Mouse (Mus musculus): ENCODE results near the gene Zranb1. TPM values are rescaled to one million over a fixed set of nuclear protein-coding genes. Genes with fewer than 3 reads are reported as not detected.

The Zranb1 gene
- polyA plus RNA-seq, 1 experiment from 2014 or later: 20.3 TPM

DNA sequence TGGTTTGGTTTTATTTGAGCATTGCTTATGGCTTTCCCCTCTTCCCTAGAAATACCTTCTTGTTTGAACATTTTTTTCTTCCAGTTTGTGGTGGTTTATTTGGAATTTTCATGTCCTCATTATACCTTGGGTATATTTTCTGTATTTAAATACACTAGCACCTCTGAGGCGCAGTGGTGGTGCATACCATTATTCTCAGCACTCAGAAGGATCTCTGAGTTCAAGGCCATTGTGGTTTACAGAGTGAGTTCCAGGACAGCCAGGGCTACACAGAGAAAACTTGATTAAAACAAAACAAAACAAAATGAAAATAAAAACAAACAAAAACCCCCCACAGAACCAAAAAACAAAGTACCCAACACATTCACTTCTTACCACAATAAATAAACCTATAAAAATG, 2.4 kb downstream of the Zranb1 start:
- Histone ChIP-seq H3K9me3 (no peaks in the 10 kb centered on the region), H3K27ac (replicated peaks) (no peak overlapping the region), H3K36me3 (no peaks in the 10 kb centered on the region), H3K4me1 (replicated peaks) (peaks cover 29% of the 10 kb centered on the region), H3K4me3 (no peak overlapping the region), H3K27me3 (no peaks in the 10 kb centered on the region), H3K9ac (no peak overlapping the region), H3K4me2 (no peak overlapping the region)
- 88% methylated on average over 1 of the region's 1 CpGs for WGBS
- no peak for ATAC-seq (ENCODE audit: low FRiP score, low read depth)

DNA sequence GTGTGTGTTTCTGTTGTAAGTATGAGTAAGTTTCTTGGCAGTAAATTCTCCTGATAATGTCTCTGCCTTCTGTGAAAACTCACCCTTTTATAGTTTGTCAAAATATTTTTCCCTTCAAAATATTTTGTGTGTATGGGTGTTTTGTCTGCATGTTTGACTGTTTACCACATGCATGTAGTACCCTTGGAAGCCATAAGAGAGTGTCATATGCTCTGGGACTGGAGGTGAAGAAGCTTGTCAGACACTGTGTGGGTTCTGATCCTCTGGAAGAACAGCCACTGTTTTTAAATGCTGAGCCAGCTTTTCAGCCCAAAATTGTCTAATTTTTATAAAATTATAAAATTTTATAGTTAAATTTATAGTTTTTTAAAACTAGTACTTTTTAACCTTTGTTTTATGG, 3.8 kb downstream of the Zranb1 start:
- Histone ChIP-seq H3K27ac (replicated peaks) (no peak overlapping the region), H3K4me3 (no peak overlapping the region), H3K9me3 (no peaks in the 10 kb centered on the region), H3K4me1 (replicated peaks) (peaks cover 27% of the 10 kb centered on the region), H3K4me2 (no peak overlapping the region), H3K36me3 (no peaks in the 10 kb centered on the region), H3K9ac (no peak overlapping the region), H3K27me3 (no peaks in the 10 kb centered on the region)
- no peak for ATAC-seq (ENCODE audit: low FRiP score, low read depth)

DNA sequence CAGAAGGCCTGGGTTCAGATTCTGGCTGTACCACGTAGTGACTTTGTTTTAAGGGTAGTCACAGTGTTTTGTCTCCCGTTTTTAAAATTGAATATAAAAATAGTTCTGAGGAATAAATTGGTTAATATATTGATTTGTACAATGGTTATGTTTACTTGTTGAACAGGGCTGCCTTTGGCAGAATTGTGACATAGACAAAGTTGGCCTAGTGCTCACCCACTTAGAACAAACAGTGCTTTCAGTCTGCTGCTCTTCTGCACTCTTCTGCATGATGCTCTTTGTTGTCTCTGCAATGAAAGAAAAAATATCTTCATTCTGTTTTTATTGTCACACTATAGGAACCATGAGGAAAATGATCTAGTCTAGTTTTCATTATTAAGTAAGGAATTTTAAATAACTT, 8.2 kb downstream of the Zranb1 start:
- no peaks in the 10 kb centered on the region for H3K9me3 ChIP-seq
- H3K27me3 ChIP-seq: no peaks in the 10 kb centered on the region
- no peak overlapping the region for H3K9ac ChIP-seq
- no peak overlapping the region for H3K4me2 ChIP-seq
- H3K4me1 ChIP-seq (replicated peaks): peaks cover 5% of the 10 kb centered on the region; the same call in 1 of the 2 replicates
- WGBS: 79% methylated on average over 2 of the region's 2 CpGs
- H3K36me3 ChIP-seq: no peaks in the 10 kb centered on the region
- H3K27ac ChIP-seq (replicated peaks): no peak overlapping the region
- no peak for ATAC-seq (ENCODE audit: low FRiP score, low read depth)
- H3K4me3 ChIP-seq: no peak overlapping the region

DNA sequence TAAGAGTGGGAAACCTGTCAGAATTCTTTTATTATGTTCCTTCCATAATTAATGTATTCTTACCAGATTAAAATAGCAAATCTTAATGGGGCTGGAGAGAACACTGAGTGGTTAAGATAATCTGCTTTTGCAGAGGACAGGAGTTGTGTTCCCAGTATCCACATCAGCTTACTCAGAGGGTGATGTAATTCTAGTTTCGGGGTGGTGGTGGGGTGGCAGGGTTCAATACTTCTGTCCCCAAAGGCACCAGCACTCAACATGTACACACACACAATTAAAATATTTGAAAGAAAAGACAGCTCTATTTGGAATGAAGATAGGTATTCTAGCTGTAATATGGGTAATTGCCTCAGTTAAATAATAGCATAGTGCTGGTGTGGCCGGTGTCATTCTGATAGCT, 9.6 kb downstream of the Zranb1 start:
- Histone ChIP-seq H3K4me2 (no peak overlapping the region), H3K9ac (no peak overlapping the region), H3K36me3 (no peaks in the 10 kb centered on the region), H3K27me3 (no peaks in the 10 kb centered on the region), H3K4me3 (no peak overlapping the region), H3K4me1 (replicated peaks) (no peaks in the 10 kb centered on the region), H3K9me3 (no peaks in the 10 kb centered on the region), H3K27ac (replicated peaks) (no peak overlapping the region)
- ATAC-seq (ENCODE audit: low FRiP score, low read depth): no peak
- 93% methylated on average over 2 of the region's 2 CpGs for WGBS

DNA sequence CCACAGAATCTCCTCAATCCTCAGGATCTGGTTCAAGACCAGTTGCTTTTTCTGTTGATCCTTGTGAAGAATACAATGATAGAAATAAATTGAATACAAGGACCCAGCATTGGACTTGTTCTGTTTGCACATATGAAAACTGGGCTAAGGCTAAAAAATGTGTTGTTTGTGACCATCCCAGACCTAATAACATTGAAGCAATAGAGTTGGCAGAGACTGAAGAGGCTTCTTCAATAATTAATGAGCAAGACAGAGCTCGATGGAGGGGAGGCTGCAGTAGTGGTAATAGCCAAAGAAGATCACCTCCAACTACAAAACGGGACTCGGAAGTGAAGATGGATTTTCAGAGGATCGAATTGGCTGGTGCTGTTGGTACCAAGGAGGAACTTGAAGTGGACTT, 19.0 kb downstream of the Zranb1 start:
- Histone ChIP-seq H3K36me3 (no peaks in the 10 kb centered on the region), H3K9me3 (no peaks in the 10 kb centered on the region), H3K4me3 (no peak overlapping the region), H3K27ac (replicated peaks) (no peak overlapping the region), H3K4me1 (replicated peaks) (no peaks in the 10 kb centered on the region), H3K9ac (no peak overlapping the region), H3K4me2 (no peak overlapping the region), H3K27me3 (no peaks in the 10 kb centered on the region)
- no peak for ATAC-seq (ENCODE audit: low FRiP score, low read depth)
- 78% methylated on average over 4 of the region's 4 CpGs for WGBS

DNA sequence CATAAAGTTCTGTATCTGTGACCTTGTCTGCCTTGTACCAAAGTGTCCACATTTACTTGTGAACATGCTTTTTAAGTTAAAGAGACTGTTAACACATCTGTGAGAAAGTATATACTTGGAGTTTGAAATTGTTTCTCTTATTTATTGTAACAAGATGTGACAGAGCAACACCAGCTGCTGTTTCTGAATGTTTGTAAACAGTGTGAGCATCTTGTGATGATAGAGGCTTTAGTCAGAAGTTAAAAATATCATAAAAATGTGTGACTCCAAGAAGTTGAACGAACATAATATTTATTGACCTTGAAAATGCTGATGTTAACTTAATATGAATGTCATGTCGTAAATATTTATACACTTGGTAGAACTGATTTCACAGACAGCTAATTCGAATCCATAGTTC, 19.7 kb downstream of the Zranb1 start:
- Histone ChIP-seq H3K4me2 (no peak overlapping the region), H3K9ac (no peak overlapping the region), H3K4me1 (replicated peaks) (no peaks in the 10 kb centered on the region), H3K27ac (replicated peaks) (no peak overlapping the region), H3K36me3 (no peaks in the 10 kb centered on the region), H3K4me3 (no peak overlapping the region), H3K9me3 (no peaks in the 10 kb centered on the region), H3K27me3 (no peaks in the 10 kb centered on the region)
- no peak for ATAC-seq (ENCODE audit: low FRiP score, low read depth)
- WGBS: 96% methylated on average over 3 of the region's 3 CpGs

DNA sequence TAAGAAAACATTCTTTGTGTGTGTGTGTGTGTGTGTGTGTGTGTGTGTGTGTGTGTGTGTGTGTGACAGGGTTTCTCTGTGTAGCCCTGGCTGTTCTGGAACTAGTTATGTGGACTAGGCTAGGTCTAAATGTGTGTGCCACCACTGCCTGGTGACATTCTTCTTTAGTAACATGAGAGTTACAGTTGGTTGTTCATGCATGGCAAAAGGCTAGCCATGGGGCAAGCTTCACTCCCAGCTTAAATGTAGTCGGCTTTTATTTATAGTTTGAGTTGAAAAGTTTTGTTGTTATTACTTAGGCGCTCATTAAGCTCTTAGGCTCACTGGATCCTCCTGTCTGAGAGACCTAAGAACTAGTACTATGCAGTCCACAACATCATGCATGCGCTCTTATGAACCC, 33.5 kb downstream of the Zranb1 start:
- H3K4me3 ChIP-seq: no peak overlapping the region
- no peaks in the 10 kb centered on the region for H3K27me3 ChIP-seq
- H3K36me3 ChIP-seq: peaks cover 7% of the 10 kb centered on the region
- no peaks in the 10 kb centered on the region for H3K9me3 ChIP-seq
- no peaks in the 10 kb centered on the region for H3K4me1 ChIP-seq (replicated peaks)
- no peak overlapping the region for H3K4me2 ChIP-seq
- 93% methylated on average over 3 of the region's 3 CpGs for WGBS
- ATAC-seq (ENCODE audit: low FRiP score, low read depth): no peak
- H3K27ac ChIP-seq (replicated peaks): no peak overlapping the region
- no peak overlapping the region for H3K9ac ChIP-seq

DNA sequence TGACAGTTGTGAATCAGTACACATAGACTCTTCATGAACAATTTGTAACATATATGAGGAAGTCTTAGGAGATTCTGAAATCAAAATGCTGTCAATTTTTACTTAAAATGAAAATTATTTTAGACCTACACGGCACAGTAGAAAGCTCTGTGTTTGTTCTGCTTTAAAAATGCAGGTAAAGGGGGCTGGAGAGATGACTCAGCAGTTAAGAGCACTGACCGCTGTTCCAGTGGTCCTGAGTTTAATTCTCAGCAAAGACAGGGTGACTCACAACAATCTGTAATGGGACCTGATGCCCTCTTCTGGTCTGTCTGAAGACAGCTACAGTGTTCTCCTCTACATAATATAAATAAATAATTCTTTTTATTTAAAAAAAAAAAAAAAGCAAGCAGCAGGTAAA, 34.8 kb downstream of the Zranb1 start:
- Histone ChIP-seq H3K4me2 (no peak overlapping the region), H3K27ac (replicated peaks) (no peak overlapping the region), H3K4me1 (replicated peaks) (no peaks in the 10 kb centered on the region), H3K36me3 (peaks cover 7% of the 10 kb centered on the region), H3K27me3 (no peaks in the 10 kb centered on the region), H3K4me3 (no peak overlapping the region), H3K9me3 (no peaks in the 10 kb centered on the region), H3K9ac (no peak overlapping the region)
- no peak for ATAC-seq (ENCODE audit: low FRiP score, low read depth)
- WGBS: 84% methylated on average over 2 of the region's 2 CpGs

DNA sequence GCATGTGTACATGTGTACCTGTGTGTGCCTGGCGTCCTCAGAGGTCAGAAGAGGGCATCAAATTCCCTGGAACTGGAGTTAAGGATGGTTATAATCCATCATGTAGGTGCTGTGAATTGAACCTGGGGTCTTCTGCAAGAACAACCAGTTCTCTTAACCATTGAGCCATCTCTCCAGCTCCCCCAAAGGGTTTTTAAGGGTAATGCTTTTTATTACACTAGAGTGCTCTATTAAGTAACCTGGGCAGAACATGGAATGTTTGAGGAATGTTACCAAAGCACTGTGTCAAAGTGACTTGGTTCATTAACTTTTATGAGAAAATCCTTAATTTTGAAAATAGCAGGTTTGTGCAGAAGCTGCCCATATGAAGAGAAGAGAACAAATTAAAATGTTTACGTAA, 41.1 kb downstream of the Zranb1 start:
- Histone ChIP-seq H3K9ac (no peak overlapping the region), H3K36me3 (peaks cover 15% of the 10 kb centered on the region), H3K4me2 (no peak overlapping the region), H3K4me3 (no peak overlapping the region), H3K4me1 (replicated peaks) (no peaks in the 10 kb centered on the region), H3K27me3 (no peaks in the 10 kb centered on the region), H3K9me3 (no peaks in the 10 kb centered on the region), H3K27ac (replicated peaks) (no peak overlapping the region)
- WGBS: 93% methylated on average over 2 of the region's 2 CpGs
- no peak for ATAC-seq (ENCODE audit: low FRiP score, low read depth)

DNA sequence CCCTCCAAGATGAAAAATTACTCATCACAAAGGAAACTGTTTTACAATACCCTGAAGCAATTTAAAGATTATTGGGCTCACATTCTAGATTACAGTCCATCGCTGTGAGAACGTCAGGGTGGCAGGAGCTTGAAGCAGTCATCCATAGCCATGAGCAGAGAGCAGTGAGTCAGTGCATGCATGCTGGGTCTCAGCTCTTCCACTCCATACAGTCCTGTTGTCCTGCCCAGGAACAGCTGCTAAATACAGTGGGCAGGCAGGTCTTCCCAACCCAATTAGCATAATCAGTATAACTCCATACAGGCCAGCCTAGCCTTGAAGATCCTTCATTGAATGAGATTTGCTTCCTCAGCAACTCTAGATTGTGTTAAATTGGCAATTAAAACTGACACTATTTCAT, 45.1 kb downstream of the Zranb1 start:
- Histone ChIP-seq H3K4me2 (no peak overlapping the region), H3K27me3 (no peaks in the 10 kb centered on the region), H3K27ac (replicated peaks) (no peak overlapping the region), H3K4me1 (replicated peaks) (no peaks in the 10 kb centered on the region), H3K9ac (no peak overlapping the region), H3K9me3 (no peaks in the 10 kb centered on the region), H3K36me3 (peaks cover 12% of the 10 kb centered on the region), H3K4me3 (no peak overlapping the region)
- 62% methylated on average over 2 of the region's 2 CpGs for WGBS
- ATAC-seq (ENCODE audit: low FRiP score, low read depth): no peak

DNA sequence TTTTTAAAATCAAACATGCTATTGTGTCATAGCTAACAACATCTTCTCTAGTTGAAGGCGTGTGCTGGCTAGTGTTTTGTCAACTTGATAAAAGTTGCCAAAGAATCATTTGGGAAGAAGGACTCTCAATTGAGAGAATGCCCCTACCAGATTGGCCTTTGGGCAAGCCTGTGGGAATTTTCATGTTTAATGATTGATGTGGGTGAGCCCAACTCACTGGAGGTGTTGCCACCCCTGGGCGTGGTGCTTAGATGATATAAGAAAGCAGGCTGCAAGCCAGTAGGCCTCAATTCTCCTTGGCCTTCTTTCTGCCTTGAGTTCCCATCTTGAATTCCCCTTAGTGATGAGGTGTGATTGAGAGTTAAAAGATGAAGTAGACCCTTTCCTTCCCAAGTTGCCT, 47.0 kb downstream of the Zranb1 start:
- Histone ChIP-seq H3K9me3 (no peaks in the 10 kb centered on the region), H3K9ac (no peak overlapping the region), H3K4me3 (no peak overlapping the region), H3K4me1 (replicated peaks) (no peaks in the 10 kb centered on the region), H3K4me2 (no peak overlapping the region), H3K27me3 (no peaks in the 10 kb centered on the region), H3K27ac (replicated peaks) (no peak overlapping the region), H3K36me3 (peaks cover 26% of the 10 kb centered on the region)
- ATAC-seq (ENCODE audit: low FRiP score, low read depth): no peak
- 97% methylated on average over 2 of the region's 2 CpGs for WGBS

DNA sequence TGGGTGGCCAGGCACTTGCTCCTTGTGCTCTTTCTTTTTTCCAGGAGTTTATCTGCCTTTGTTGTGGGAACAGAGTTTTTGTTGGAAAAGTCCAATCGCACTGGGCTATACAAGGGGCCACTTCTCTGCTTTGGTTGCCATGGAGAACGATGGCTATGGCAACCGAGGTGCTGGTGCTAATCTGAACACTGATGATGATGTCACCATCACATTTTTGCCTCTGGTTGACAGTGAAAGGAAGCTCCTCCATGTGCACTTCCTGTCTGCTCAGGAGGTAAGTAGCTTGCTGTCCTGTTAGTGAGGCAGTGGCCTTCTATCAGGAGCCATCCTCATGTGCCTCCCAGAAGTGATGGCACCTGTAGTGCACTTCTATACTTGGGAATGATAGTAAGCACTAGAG, 51.7 kb downstream of the Zranb1 start:
- peaks cover 40% of the 10 kb centered on the region for H3K36me3 ChIP-seq
- no peak overlapping the region for H3K27ac ChIP-seq (replicated peaks)
- H3K4me2 ChIP-seq: no peak overlapping the region
- H3K4me1 ChIP-seq (replicated peaks): no peaks in the 10 kb centered on the region
- H3K9me3 ChIP-seq: no peaks in the 10 kb centered on the region
- no peak overlapping the region for H3K4me3 ChIP-seq
- 47% methylated on average over 3 of the region's 3 CpGs for WGBS
- H3K27me3 ChIP-seq: no peaks in the 10 kb centered on the region
- H3K9ac ChIP-seq: no peak overlapping the region
- peak; percentile 59; the same call in 1 of the 2 replicates for ATAC-seq (ENCODE audit: low FRiP score, low read depth)

DNA sequence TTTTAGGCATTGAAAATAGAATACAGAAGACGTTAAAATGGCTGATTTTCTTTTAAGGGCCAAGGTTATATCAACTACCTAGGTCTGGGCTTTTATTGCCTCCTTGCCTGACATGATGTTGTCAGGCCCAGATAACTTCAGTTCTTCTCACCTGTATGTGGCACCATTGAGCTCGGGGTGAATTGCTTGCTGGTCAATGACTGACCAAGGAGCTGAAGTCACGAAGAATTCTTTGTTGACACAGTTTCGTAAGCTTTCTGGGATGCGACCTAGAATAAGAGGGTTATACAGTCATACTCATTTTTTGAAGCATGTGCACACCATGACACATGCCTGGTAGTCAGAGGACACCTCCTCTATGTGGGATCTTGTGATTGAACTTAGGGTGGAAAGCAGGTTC, 58.9 kb downstream of the Zranb1 start:
- no peak for ATAC-seq (ENCODE audit: low FRiP score, low read depth)
- Histone ChIP-seq H3K4me1 (replicated peaks) (peaks cover 5% of the 10 kb centered on the region; the same call in 1 of the 2 replicates), H3K9me3 (no peaks in the 10 kb centered on the region), H3K4me2 (no peak overlapping the region), H3K27me3 (no peaks in the 10 kb centered on the region), H3K9ac (no peak overlapping the region), H3K36me3 (peaks cover 43% of the 10 kb centered on the region), H3K27ac (replicated peaks) (no peak overlapping the region), H3K4me3 (no peak overlapping the region)
- WGBS: 93% methylated on average over 5 of the region's 5 CpGs

All from hindbrain, embryonic 15.5 days (tissue).